Mouse (Mus musculus): ENCODE results near the gene Klc2.

GRCm38 (mm10) chr19:5085145-5085863 lies 33.1 kb downstream of the Klc2 start, which contains the start of gene Tmem151a:
- no peak for TF ChIP-seq CTCF (IDR thresholded peaks at IDR 0.05; ENCODE audit: control insufficient read depth, insufficient read depth, insufficient replicate concordance, low read depth, low read length)
- no peak for TF ChIP-seq POLR2A (IDR thresholded peaks at IDR 0.05; ENCODE audit: control insufficient read depth, low read depth, low read length)
